Mouse (Mus musculus): Measurements from ENCODE around the gene Ptch1. TPM values are rescaled to one million over a fixed set of nuclear protein-coding genes. Genes with fewer than 3 reads are reported as not detected.

Gene Ptch1
- total and polyA plus RNA-seq, 3 experiments = 7.5 to 79.0 (median 23.4) TPM

DNA sequence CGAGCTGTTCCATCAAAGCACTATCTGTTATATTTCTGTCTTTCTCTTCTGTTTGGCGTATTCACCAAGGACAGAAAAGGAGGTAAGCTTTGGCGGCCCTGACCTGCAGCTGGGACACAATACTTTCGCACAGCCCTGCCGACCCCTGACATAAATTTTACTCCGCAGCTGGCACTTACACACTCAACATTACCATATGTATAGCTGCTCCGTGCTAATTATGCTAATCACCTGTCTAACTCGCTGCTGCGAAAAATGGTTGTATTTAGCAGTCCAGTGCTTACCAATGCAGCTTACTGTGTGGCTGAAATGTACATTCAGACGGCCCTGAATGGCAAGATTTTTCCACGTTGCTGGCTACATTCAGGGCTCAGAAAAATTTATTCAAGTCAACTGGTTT, 18.8 kb downstream of the Ptch1 start (continued):
- no peak for TF ChIP-seq CHD1 (IDR thresholded peaks at IDR 0.05; ENCODE audit: low read depth, low read length)
- no peak for TF ChIP-seq MYB (IDR thresholded peaks at IDR 0.05; ENCODE audit: low read depth, low read length)

DNA sequence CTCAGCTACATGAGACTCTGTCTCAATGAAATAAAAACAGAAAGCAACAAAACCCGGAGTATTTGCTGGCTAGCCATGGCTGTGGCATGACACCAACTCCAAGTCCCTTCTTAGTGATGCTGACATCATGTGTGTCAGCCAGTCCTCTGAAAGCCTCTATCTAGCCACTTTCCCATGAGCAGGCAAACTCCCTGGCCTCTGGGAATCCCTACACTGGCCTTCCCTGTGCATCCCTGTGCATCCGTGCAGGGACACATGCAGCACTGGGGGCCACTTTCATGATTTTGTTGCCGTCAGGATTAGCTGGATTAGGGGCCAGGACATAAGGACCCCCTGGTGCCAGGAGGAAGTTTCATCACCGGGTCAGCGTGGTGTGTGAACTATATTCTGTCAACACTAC, 20.0 kb downstream of the Ptch1 start:
- H3K79me2 ChIP-seq (ENCODE audit: control insufficient read depth, insufficient read depth, low read length, poor library complexity) = peaks cover 47% of the 10 kb centered on the region
- H3K36me3 ChIP-seq (ENCODE audit: control insufficient read depth in 1 of 2, insufficient read depth in 2 of 2, low read length in 2 of 2) = peaks cover 6 to 10% of the 10 kb centered on the region in 2 experiments
- no peak overlapping the region for H3K9ac ChIP-seq (ENCODE audit: control insufficient read depth, low read depth, low read length, poor library complexity, severe bottlenecking)
- no peak overlapping the region for H3K27ac ChIP-seq (ENCODE audit: control insufficient read depth, low read depth, low read length)
- H3K27me3 ChIP-seq (ENCODE audit: control insufficient read depth in 1 of 2, insufficient read depth in 2 of 2, low read length in 2 of 2) = no peaks in the 10 kb centered on the region
- no peak overlapping the region for H3K4me3 ChIP-seq (ENCODE audit: control insufficient read depth in 1 of 2, insufficient read depth in 1 of 2, low read depth in 2 of 2, low read length in 2 of 2)
- H3K4me1 ChIP-seq (ENCODE audit: control insufficient read depth in 1 of 2, insufficient read depth in 2 of 2, low read length in 2 of 2) = peaks cover 1 to 2% of the 10 kb centered on the region in 2 experiments; a peak in 2 of 4 replicates
- no peaks in the 10 kb centered on the region for H3K9me3 ChIP-seq (replicated peaks; ENCODE audit: insufficient read depth, low read length)
- DNase-seq (ENCODE audit: low read depth, low spot score) = no peak
- TF ChIP-seq USF1 (IDR thresholded peaks at IDR 0.05; ENCODE audit: low read depth, low read length) = no peak
- no peak for TF ChIP-seq GATA1 (IDR thresholded peaks at IDR 0.05; ENCODE audit: low read depth, low read length)
- no peak for TF ChIP-seq KAT2A (conservative IDR thresholded peaks at IDR 0.05; ENCODE audit: low read depth, low read length)
- no peak for TF ChIP-seq SIN3A (IDR thresholded peaks at IDR 0.05; ENCODE audit: low read length)
- TF ChIP-seq ELF1 (IDR thresholded peaks at IDR 0.05; ENCODE audit: low read depth, low read length) = no peak
- no peak for TF ChIP-seq MEF2A (IDR thresholded peaks at IDR 0.05; ENCODE audit: extremely low read depth, insufficient replicate concordance, low read depth, low read length, poor library complexity, severe bottlenecking)
- no peak for TF ChIP-seq TCF12 (IDR thresholded peaks at IDR 0.05; ENCODE audit: low read depth, low read length)
- TF ChIP-seq MAFK (IDR thresholded peaks at IDR 0.05; ENCODE audit: borderline replicate concordance, low read depth, low read length) = no peak
- TF ChIP-seq TAL1 (IDR thresholded peaks at IDR 0.05; ENCODE audit: low read length) = no peak

DNA sequence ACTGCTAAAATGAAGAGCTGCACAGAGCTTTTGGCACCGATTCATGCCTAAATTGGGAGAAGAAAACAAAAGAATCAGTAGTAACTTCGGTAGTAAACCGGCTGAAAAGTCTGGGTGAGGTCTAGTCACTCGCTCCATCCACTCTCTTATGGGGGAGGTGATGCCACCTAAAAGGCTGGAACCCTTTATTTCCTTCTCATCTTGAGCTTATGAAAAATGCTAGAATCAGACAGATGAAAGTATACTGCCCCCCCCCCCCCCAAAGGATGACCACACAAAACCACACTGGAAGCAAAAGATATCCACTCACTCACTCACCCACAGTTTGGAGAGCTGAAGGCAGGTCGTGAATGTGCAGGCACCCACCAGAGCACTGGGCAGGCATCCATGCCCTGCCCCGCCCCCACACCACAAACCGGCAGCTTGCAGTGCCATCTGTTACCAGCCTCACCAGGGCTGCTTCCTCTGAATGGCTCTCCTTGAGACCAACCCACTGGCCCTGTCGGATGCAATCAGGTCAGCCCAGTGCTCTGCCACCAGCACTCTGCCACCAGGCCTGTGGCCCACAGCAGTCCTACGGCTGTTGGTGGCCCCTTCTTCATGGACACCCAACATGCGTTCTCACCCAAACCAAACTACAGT, 21.0 kb downstream of the Ptch1 start:
- Histone ChIP-seq H3K79me2 (ENCODE audit: control insufficient read depth, insufficient read depth, low read length, poor library complexity) (peaks cover 38% of the 10 kb centered on the region), H3K4me1 (ENCODE audit: control insufficient read depth in 1 of 2, insufficient read depth in 2 of 2, low read length in 2 of 2) (peaks cover 0 to 2% of the 10 kb centered on the region in 2 experiments; a peak in 1 of 4 replicates), H3K4me3 (ENCODE audit: control insufficient read depth in 1 of 2, insufficient read depth in 1 of 2, low read depth in 2 of 2, low read length in 2 of 2) (no peak overlapping the region), H3K36me3 (ENCODE audit: control insufficient read depth in 1 of 2, insufficient read depth in 2 of 2, low read length in 2 of 2) (peaks cover 7 to 9% of the 10 kb centered on the region in 2 experiments), H3K27ac (ENCODE audit: control insufficient read depth, low read depth, low read length) (no peak overlapping the region), H3K9me3 (replicated peaks; ENCODE audit: insufficient read depth, low read length) (no peaks in the 10 kb centered on the region), H3K27me3 (ENCODE audit: control insufficient read depth in 1 of 2, insufficient read depth in 2 of 2, low read length in 2 of 2) (no peaks in the 10 kb centered on the region), H3K9ac (ENCODE audit: control insufficient read depth, low read depth, low read length, poor library complexity, severe bottlenecking) (no peak overlapping the region)
- TF ChIP-seq NRF1 (IDR thresholded peaks at IDR 0.05; ENCODE audit: insufficient read depth, low read depth, low read length, poor library complexity, severe bottlenecking) (no peak), BHLHE40 (IDR thresholded peaks at IDR 0.05; ENCODE audit: borderline replicate concordance, low read depth, low read length) (no peak), ELF1 (IDR thresholded peaks at IDR 0.05; ENCODE audit: low read depth, low read length) (no peak), POLR2A (IDR thresholded peaks at IDR 0.05; ENCODE audit: control insufficient read depth in 1 of 2, insufficient read depth in 1 of 2, low read depth in 1 of 2, low read length in 2 of 2, poor library complexity in 1 of 2) (no peak), CTCF (IDR thresholded peaks at IDR 0.05 in 2 of 3, conservative IDR thresholded peaks at IDR 0.05 in 1 of 3; ENCODE audit: control insufficient read depth in 1 of 3, insufficient read depth in 1 of 3, low read depth in 2 of 3, low read length in 3 of 3, poor library complexity in 1 of 3, severe bottlenecking in 1 of 3) (no peak), POLR2AphosphoS2 (IDR thresholded peaks at IDR 0.05; ENCODE audit: low read length) (no peak)
- DNase-seq (ENCODE audit: low read depth, low spot score) = no peak
